25 mouse cellular contexts compared by ENCODE assay signal in genomic region chr16:8790886-8791285, GRCm38 (mm10). TPM values are rescaled to one million over a fixed set of nuclear protein-coding genes. Genes with fewer than 3 reads are reported as not detected.
DNase-seq lines count a peak whose midpoint lies in the region; ATAC-seq and TF ChIP-seq lines count a peak whose summit lies in the region.
"Had no signal": no experiment of that assay in that cellular context is flagged by ENCODE, and none has a peak within 500 bp of the region (broad histone marks: within the 10 kb centered on the region; RNA-seq: fewer than 3 reads in every experiment).

No protein-coding gene starts in this region.

- H3K27ac ChIP-seq in hindbrain, embryonic 14.5 days: no peak overlapping the region
- H3K27ac ChIP-seq: embryonic facial prominence, embryonic 10.5 days; heart, embryonic 10.5 days; intestine, embryonic 15.5 days; limb, embryonic 12.5 days; midbrain, embryonic 13.5 days; neural tube, embryonic 12.5 days had no signal

- no peaks in the 10 kb centered on the region for H3K9me3 ChIP-seq in E14TG2a.4 (ENCODE audit: low read length)
- H3K9me3 ChIP-seq in hindbrain, embryonic 14.5 days (ENCODE audit: control insufficient read depth, low read length): no peaks in the 10 kb centered on the region
- H3K9me3 ChIP-seq: embryonic facial prominence, embryonic 10.5 days; heart, embryonic 10.5 days; intestine, embryonic 15.5 days; limb, embryonic 12.5 days; midbrain, embryonic 13.5 days; neural tube, embryonic 12.5 days had no signal

- WGBS in hindbrain, embryonic 14.5 days: 79% methylated on average over 4 of the region's 4 CpGs

- no peaks in the 10 kb centered on the region for H3K27me3 ChIP-seq in E14TG2a.4 (ENCODE audit: insufficient read depth, low read length)
- no peaks in the 10 kb centered on the region for H3K27me3 ChIP-seq in hindbrain, embryonic 14.5 days (ENCODE audit: control insufficient read depth, insufficient read depth, low read length)
- H3K27me3 ChIP-seq: intestine, embryonic 15.5 days; limb, embryonic 12.5 days; midbrain, embryonic 13.5 days; neural tube, embryonic 12.5 days had no signal

- ATAC-seq in hindbrain, embryonic 14.5 days (ENCODE audit: low FRiP score): no peak
- ATAC-seq: activated CD4-positive, CD25-positive, alpha-beta regulatory T cell, adult 4 months; hindbrain, embryonic 16.5 days; intestine, embryonic 15.5 days; liver, postnatal 0 days; midbrain, embryonic 13.5 days had no signal

- DNase-seq in 3134 (ENCODE audit: extremely low read depth, insufficient read length, low spot score) (peak; percentile 78), adipocyte (ENCODE audit: low spot score) (peak; percentile 79)
- peak; percentile 50 for DNase-seq in fat pad, adult 2 months (ENCODE audit: extremely low read depth, low read depth, low spot score)
- no peak for DNase-seq in hindbrain, embryonic 14.5 days (ENCODE audit: low spot score)
- no peak for DNase-seq in heart, postnatal 14 days
- no peak for DNase-seq in kidney, adult 18-20 months
- DNase-seq: cerebellum, adult 11 months; cerebellum, adult 9-11 months; kidney, adult 9 months; kidney, postnatal 14 days; liver, postnatal 0 days; lung, postnatal 10 days; retina, postnatal 1 day; right cerebral cortex, postnatal 25 days; spleen, adult 18-20 months had no signal

- TF ChIP-seq CTCF in E14TG2a.4 (conservative IDR thresholded peaks at IDR 0.05; ENCODE audit: low read length): no peak

- H3K4me1 ChIP-seq in E14TG2a.4 (replicated peaks; ENCODE audit: low read depth, low read length): peaks cover 84% of the 10 kb centered on the region
- no peaks in the 10 kb centered on the region for H3K4me1 ChIP-seq in hindbrain, embryonic 14.5 days (replicated peaks; ENCODE audit: control insufficient read depth, insufficient read depth, low read length)
- H3K4me1 ChIP-seq: embryonic facial prominence, embryonic 10.5 days; heart, embryonic 10.5 days; intestine, embryonic 15.5 days; limb, embryonic 12.5 days; midbrain, embryonic 13.5 days; neural tube, embryonic 12.5 days had no signal

- peaks cover 23% of the 10 kb centered on the region for H3K36me3 ChIP-seq in E14TG2a.4 (ENCODE audit: insufficient read depth, low read length)
- no peaks in the 10 kb centered on the region for H3K36me3 ChIP-seq in hindbrain, embryonic 14.5 days (replicated peaks; ENCODE audit: control insufficient read depth, insufficient read depth)
- H3K36me3 ChIP-seq: embryonic facial prominence, embryonic 10.5 days; heart, embryonic 10.5 days; intestine, embryonic 15.5 days; limb, embryonic 12.5 days; midbrain, embryonic 13.5 days; neural tube, embryonic 12.5 days had no signal

- H3K4me3 ChIP-seq in E14TG2a.4 (replicated peaks; ENCODE audit: low read length): peak overlapping the region; percentile 80
- H3K4me3 ChIP-seq in hindbrain, embryonic 14.5 days (replicated peaks; ENCODE audit: low read length): no peak overlapping the region
- H3K4me3 ChIP-seq: embryonic facial prominence, embryonic 10.5 days; heart, embryonic 10.5 days; intestine, embryonic 15.5 days; limb, embryonic 12.5 days; midbrain, embryonic 13.5 days; neural tube, embryonic 12.5 days had no signal

- H3K4me2 ChIP-seq in hindbrain, embryonic 14.5 days (replicated peaks): no peak overlapping the region
- H3K4me2 ChIP-seq: intestine, embryonic 15.5 days; limb, embryonic 12.5 days; liver, embryonic 11.5 days; midbrain, embryonic 13.5 days; neural tube, embryonic 12.5 days had no signal

- H3K9ac ChIP-seq in hindbrain, embryonic 14.5 days: no peak overlapping the region
- H3K9ac ChIP-seq: intestine, embryonic 15.5 days; limb, embryonic 12.5 days; liver, postnatal 0 days; midbrain, embryonic 13.5 days; neural tube, embryonic 12.5 days had no signal

- intact Hi-C loops in heart, postnatal 14 days (cut with DNase I): no loop called here

RNA-seq across cellular contexts. Expression of gene Usp7, which starts 1.2 kb away (rescaled TPM):
- polyA plus RNA-seq in hindbrain, embryonic 14.5 days (2014; fragmentation: Nextera tagmentation; extraction: Ambion mirVana): 44.7 and 44.9 TPM in 2 replicates
- total RNA-seq in heart, postnatal 14 days (2021): 10 to 100 TPM; 61.9 to 65.0 TPM

RNA-seq across cellular contexts. Expression of gene 1810013L24Rik, which starts 39.0 kb away (rescaled TPM):
- 23.5 and 25.6 TPM in 2 replicates for polyA plus RNA-seq in hindbrain, embryonic 14.5 days (2014; fragmentation: Nextera tagmentation; extraction: Ambion mirVana)
- 100 to 1,000 TPM; 111 to 112 TPM for total RNA-seq in heart, postnatal 14 days (2021)

Comparison
In these comparisons a context has a peak if more than half of its experiments do, and no peak if none do; other contexts are left out.
1. DNase-seq: peak in 3134 (single experiment), adipocyte (single experiment) and fat pad, adult 2 months (single experiment); none in hindbrain, embryonic 14.5 days (single experiment), heart, postnatal 14 days (0 of 2) and kidney, adult 18-20 months (single experiment).